Mouse (Mus musculus): ENCODE measurements around the gene Klhl6.

The Klhl6 gene

GRCm38 (mm10) chr16:19969506-19969905 lies 13.3 kb downstream of the Klhl6 start:
- DNase-seq (ENCODE audit: low spot score in 2 of 2) = no peak

GRCm38 (mm10) chr16:19968666-19969065 lies 14.2 kb downstream of the Klhl6 start:
- no peak for DNase-seq (ENCODE audit: low spot score in 2 of 2)

- no peak for DNase-seq (ENCODE audit: low spot score in 2 of 2)
These were observed 14.9 kb downstream of the Klhl6 start for GRCm38 (mm10) chr16:19967897-19968392.

- no peak for DNase-seq (ENCODE audit: low spot score in 2 of 2)
These were observed 15.9 kb downstream of the Klhl6 start for GRCm38 (mm10) chr16:19966976-19967375.

GRCm38 (mm10) chr16:19966437-19966836 lies 16.4 kb downstream of the Klhl6 start:
- DNase-seq (ENCODE audit: low spot score in 2 of 2) = no peak

- DNase-seq (ENCODE audit: low spot score in 2 of 2) = no peak
These were observed 19.9 kb downstream of the Klhl6 start for GRCm38 (mm10) chr16:19962951-19963350.

- no peak for DNase-seq (ENCODE audit: low spot score in 2 of 2)
These were observed 21.8 kb downstream of the Klhl6 start for GRCm38 (mm10) chr16:19961070-19961469.

- no peak for DNase-seq (ENCODE audit: low spot score in 2 of 2)
These were observed 22.3 kb downstream of the Klhl6 start for GRCm38 (mm10) chr16:19960407-19961058.

- DNase-seq (ENCODE audit: low spot score in 2 of 2) = no peak
These were observed 25.8 kb downstream of the Klhl6 start for GRCm38 (mm10) chr16:19957051-19957450.

- no peak for DNase-seq (ENCODE audit: low spot score in 2 of 2)
These were observed 35.5 kb downstream of the Klhl6 start for GRCm38 (mm10) chr16:19947336-19947735.

GRCm38 (mm10) chr16:19946578-19947298 lies 36.1 kb downstream of the Klhl6 start:
- DNase-seq (ENCODE audit: low spot score in 2 of 2) = no peak

- DNase-seq (ENCODE audit: low spot score in 2 of 2) = no peak
These were observed 62.0 kb downstream of the Klhl6 start for GRCm38 (mm10) chr16:19920823-19921222.

GRCm38 (mm10) chr16:19918286-19918685 lies 64.6 kb downstream of the Klhl6 start:
- no peak for DNase-seq (ENCODE audit: low spot score in 2 of 2)

GRCm38 (mm10) chr16:19912582-19912981 lies 70.3 kb downstream of the Klhl6 start:
- no peak for DNase-seq (ENCODE audit: low spot score in 2 of 2)

- no peak for DNase-seq (ENCODE audit: low spot score in 2 of 2)
These were observed 74.5 kb downstream of the Klhl6 start for GRCm38 (mm10) chr16:19908291-19908690.

GRCm38 (mm10) chr16:19907103-19907502 lies 75.7 kb downstream of the Klhl6 start:
- DNase-seq (ENCODE audit: low spot score in 2 of 2) = peak in 1 of 2 experiments; percentile 6

- DNase-seq (ENCODE audit: low spot score in 2 of 2) = no peak
These were observed 77.9 kb downstream of the Klhl6 start for GRCm38 (mm10) chr16:19904734-19905479.

GRCm38 (mm10) chr16:19903792-19904191 lies 79.0 kb downstream of the Klhl6 start:
- DNase-seq (ENCODE audit: low spot score in 2 of 2) = no peak
